Mouse (Mus musculus) CH12.LX (cell line): ENCODE results near the gene Zfp276.
"Not testable (repeated sequence)": the region's sequence is repeated elsewhere in the genome, so short reads cannot be mapped to it uniquely, and the experiment has no call there.

Experiments used
- HCFC1 ChIP-seq: IDR thresholded peaks from 2 replicates; pipeline ENCODE4 v1.6.1; 2012; ENCODE audit warnings: low read depth, mild to moderate bottlenecking, inconsistent platforms, low read length, improper control_type of control experiment
- JUND ChIP-seq: conservative IDR thresholded peaks from 2 replicates; pipeline ENCODE4 v1.6.1; 2011; ENCODE audit warnings: low read depth, low read length, improper control_type of control experiment
- MXI1 ChIP-seq: IDR thresholded peaks from 2 replicates; pipeline ENCODE4 v1.6.1; 2011; ENCODE audit warnings: mild to moderate bottlenecking, low read depth, low read length, improper control_type of control experiment
- ZNF384 ChIP-seq: IDR thresholded peaks from 2 replicates; pipeline ENCODE4 v1.6.1; 2012; ENCODE audit warnings: low read depth, low read length, improper control_type of control experiment, inconsistent platforms

DNA sequence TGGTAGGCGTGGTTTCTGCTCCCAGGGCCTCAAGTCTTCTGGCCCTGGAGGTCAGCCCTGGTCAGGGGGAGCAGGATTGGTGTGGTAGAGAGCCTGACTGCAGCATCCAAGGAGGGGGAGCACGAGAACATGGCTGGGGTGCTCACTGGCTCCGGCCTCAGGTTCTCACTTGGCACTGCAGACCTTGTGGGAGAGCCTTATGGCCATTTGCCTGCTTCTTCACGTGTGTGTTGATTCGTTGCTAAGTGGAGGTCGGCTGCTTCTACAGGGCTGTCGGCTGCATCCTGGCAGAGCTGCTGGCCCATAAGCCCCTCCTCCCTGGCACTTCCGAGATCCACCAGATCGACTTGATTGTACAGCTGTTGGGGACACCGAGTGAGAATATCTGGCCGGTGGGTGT is 23.7 kb upstream of the Zfp276 start:
- not testable (repeated sequence) for TF ChIP-seq ZNF384, HCFC1, MXI1, JUND
